26 mouse cellular contexts compared by ENCODE assay signal in the genomic region with DNA sequence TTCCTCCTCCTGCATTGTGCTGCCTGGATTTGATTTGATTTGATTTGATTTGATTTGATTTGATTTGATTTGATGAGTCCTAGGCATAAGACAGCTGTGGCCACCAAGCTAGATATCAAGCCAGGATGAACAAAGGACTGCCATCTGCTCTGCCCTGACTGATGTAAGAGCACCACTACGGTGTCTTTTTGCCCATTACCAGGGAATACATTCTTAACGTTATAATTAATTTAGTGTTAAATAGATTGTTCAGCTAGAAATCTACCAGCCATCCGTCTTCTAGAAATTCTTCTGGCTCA. TPM values are rescaled to one million over a fixed set of nuclear protein-coding genes. Genes with fewer than 3 reads are reported as not detected.
DNase-seq lines count a peak whose midpoint lies in the region; ATAC-seq and TF ChIP-seq lines count a peak whose summit lies in the region.
"Had no signal": no experiment of that assay in that cellular context is flagged by ENCODE, and none has a peak within 500 bp of the region (broad histone marks: within the 10 kb centered on the region; RNA-seq: fewer than 3 reads in every experiment).

No protein-coding gene starts in this region.

- H3K9ac ChIP-seq in hindbrain, embryonic 15.5 days = no peak overlapping the region
- no peak overlapping the region for H3K9ac ChIP-seq in hindbrain, embryonic 14.5 days
- H3K9ac ChIP-seq in midbrain, postnatal 0 days (replicated peaks; ENCODE audit: low read length, poor library complexity, severe bottlenecking) = no peak overlapping the region
- H3K9ac ChIP-seq in midbrain, embryonic 15.5 days = no peak overlapping the region
- H3K9ac ChIP-seq: forebrain, embryonic 13.5 days; heart, embryonic 13.5 days; intestine, embryonic 15.5 days had no signal

- H3K4me1 ChIP-seq in hindbrain, embryonic 15.5 days (replicated peaks) = no peaks in the 10 kb centered on the region
- H3K4me1 ChIP-seq in hindbrain, embryonic 14.5 days (replicated peaks; ENCODE audit: control insufficient read depth, insufficient read depth, low read length) = no peaks in the 10 kb centered on the region
- no peaks in the 10 kb centered on the region for H3K4me1 ChIP-seq in midbrain, postnatal 0 days (ENCODE audit: insufficient read depth, low read length)
- no peaks in the 10 kb centered on the region for H3K4me1 ChIP-seq in midbrain, embryonic 15.5 days
- H3K4me1 ChIP-seq: forebrain, embryonic 13.5 days; intestine, embryonic 15.5 days had no signal

- H3K9me3 ChIP-seq in hindbrain, embryonic 15.5 days = no peaks in the 10 kb centered on the region
- no peaks in the 10 kb centered on the region for H3K9me3 ChIP-seq in hindbrain, embryonic 14.5 days (ENCODE audit: control insufficient read depth, low read length)
- no peaks in the 10 kb centered on the region for H3K9me3 ChIP-seq in midbrain, postnatal 0 days (ENCODE audit: low read length)
- H3K9me3 ChIP-seq in midbrain, embryonic 15.5 days = no peaks in the 10 kb centered on the region
- H3K9me3 ChIP-seq: forebrain, embryonic 10.5 days; forebrain, embryonic 13.5 days; heart, embryonic 10.5 days; heart, embryonic 13.5 days; intestine, embryonic 15.5 days had no signal

- no peak overlapping the region for H3K27ac ChIP-seq in hindbrain, embryonic 15.5 days (replicated peaks)
- H3K27ac ChIP-seq in hindbrain, embryonic 14.5 days = no peak overlapping the region
- H3K27ac ChIP-seq in midbrain, postnatal 0 days (ENCODE audit: low read depth, low read length) = no peak overlapping the region
- H3K27ac ChIP-seq in midbrain, embryonic 15.5 days = no peak overlapping the region
- H3K27ac ChIP-seq: forebrain, embryonic 10.5 days; forebrain, embryonic 13.5 days; heart, adult 2 months; heart, embryonic 10.5 days; heart, embryonic 13.5 days; intestine, embryonic 15.5 days had no signal

- ATAC-seq in hindbrain, embryonic 15.5 days (ENCODE audit: low FRiP score, low read depth) = peak; percentile 67; the same call in 1 of the 2 replicates
- no peak for ATAC-seq in hindbrain, embryonic 14.5 days (ENCODE audit: low FRiP score)
- ATAC-seq in midbrain, postnatal 0 days (ENCODE audit: low FRiP score) = no peak
- ATAC-seq in midbrain, embryonic 15.5 days (replicated peaks) = no peak
- ATAC-seq: CD4-positive, CD25-positive, alpha-beta regulatory T cell, adult 4 months; forebrain, embryonic 13.5 days; forebrain, embryonic 16.5 days; Patski had no signal

- no peak overlapping the region for H3K4me3 ChIP-seq in hindbrain, embryonic 15.5 days
- H3K4me3 ChIP-seq in hindbrain, embryonic 14.5 days (replicated peaks; ENCODE audit: low read length) = no peak overlapping the region
- no peak overlapping the region for H3K4me3 ChIP-seq in midbrain, postnatal 0 days (ENCODE audit: low read depth, low read length)
- H3K4me3 ChIP-seq in midbrain, embryonic 15.5 days = no peak overlapping the region
- H3K4me3 ChIP-seq: forebrain, embryonic 10.5 days; forebrain, embryonic 13.5 days; heart, adult 2 months; heart, embryonic 10.5 days; heart, embryonic 13.5 days; intestine, embryonic 15.5 days had no signal

- TF ChIP-seq CTCF in midbrain, postnatal 0 days (IDR thresholded peaks at IDR 0.05) = no peak

- no peak overlapping the region for H3K4me2 ChIP-seq in hindbrain, embryonic 15.5 days
- H3K4me2 ChIP-seq in hindbrain, embryonic 14.5 days (replicated peaks) = no peak overlapping the region
- no peak overlapping the region for H3K4me2 ChIP-seq in midbrain, postnatal 0 days (ENCODE audit: low read depth, low read length, poor library complexity, severe bottlenecking)
- H3K4me2 ChIP-seq in midbrain, embryonic 15.5 days = no peak overlapping the region
- H3K4me2 ChIP-seq: forebrain, embryonic 13.5 days; heart, embryonic 13.5 days; intestine, embryonic 15.5 days had no signal

- H3K36me3 ChIP-seq in hindbrain, embryonic 15.5 days = no peaks in the 10 kb centered on the region
- H3K36me3 ChIP-seq in hindbrain, embryonic 14.5 days (replicated peaks; ENCODE audit: control insufficient read depth, insufficient read depth) = no peaks in the 10 kb centered on the region
- H3K36me3 ChIP-seq in midbrain, postnatal 0 days (ENCODE audit: insufficient read depth, low read length) = no peaks in the 10 kb centered on the region
- no peaks in the 10 kb centered on the region for H3K36me3 ChIP-seq in midbrain, embryonic 15.5 days (replicated peaks)
- H3K36me3 ChIP-seq: forebrain, embryonic 10.5 days; heart, embryonic 10.5 days; heart, embryonic 13.5 days; intestine, embryonic 15.5 days had no signal

- 49% methylated on average over 3 of the region's 3 CpGs for WGBS in hindbrain, embryonic 15.5 days
- WGBS in hindbrain, embryonic 14.5 days = 49% methylated on average over 3 of the region's 3 CpGs
- WGBS in midbrain, postnatal 0 days = 66% methylated on average over 3 of the region's 3 CpGs
- WGBS in midbrain, embryonic 15.5 days = 64% methylated on average over 3 of the region's 3 CpGs

- H3K27me3 ChIP-seq in hindbrain, embryonic 15.5 days = no peaks in the 10 kb centered on the region
- no peaks in the 10 kb centered on the region for H3K27me3 ChIP-seq in hindbrain, embryonic 14.5 days (ENCODE audit: control insufficient read depth, insufficient read depth, low read length)
- H3K27me3 ChIP-seq in midbrain, postnatal 0 days (ENCODE audit: insufficient read depth, low read length) = no peaks in the 10 kb centered on the region
- H3K27me3 ChIP-seq in midbrain, embryonic 15.5 days (replicated peaks) = no peaks in the 10 kb centered on the region
- H3K27me3 ChIP-seq: forebrain, embryonic 13.5 days; heart, embryonic 13.5 days; intestine, embryonic 15.5 days; Patski had no signal

- no peak for DNase-seq in hindbrain, embryonic 14.5 days (ENCODE audit: low spot score)
- DNase-seq in midbrain, postnatal 0 days (ENCODE audit: low spot score) = peak; percentile 38
- peak; percentile 20 for DNase-seq in MN1 (ENCODE audit: low spot score)
- DNase-seq in retina, embryonic 14.5 days (ENCODE audit: low spot score) = peak; percentile 37
- DNase-seq in adrenal gland, adult 18-20 months (ENCODE audit: low spot score in 2 of 2) = no peak
- DNase-seq in layer of hippocampus, postnatal 14 days (ENCODE audit: low spot score in 2 of 2) = no peak
- DNase-seq: adrenal gland, adult 8-10 months; adrenal gland, postnatal 25 days; cerebellum, adult 18-20 months; cerebellum, adult 9-10 months; cerebellum, postnatal 14 days; gastrocnemius, postnatal 36 days; heart, adult 2 months; heart, postnatal 14 days; heart, postnatal 4 days; kidney, adult 11 months had no signal

RNA-seq across cellular contexts. Expression of gene Jak1, which starts 24.3 kb away (rescaled TPM):
- polyA plus RNA-seq in hindbrain, embryonic 15.5 days (2015; fragmentation: Nextera tagmentation; extraction: Ambion mirVana) = 81.0 and 84.0 TPM in 2 replicates
- 100 and 112 TPM in 2 replicates for polyA plus RNA-seq in hindbrain, embryonic 14.5 days (2014; fragmentation: Nextera tagmentation; extraction: Ambion mirVana)
- total RNA-seq in midbrain, postnatal 0 days (2014; rRNA removed) = 76.1 and 87.5 TPM in 2 replicates
- 82.7 and 91.9 TPM in 2 replicates for polyA plus RNA-seq in midbrain, postnatal 0 days (2015; fragmentation: Nextera tagmentation; extraction: Ambion mirVana)
- polyA plus RNA-seq in midbrain, embryonic 15.5 days (2015; fragmentation: Nextera tagmentation; extraction: Ambion mirVana) = 71.5 and 73.0 TPM in 2 replicates
- total RNA-seq in adrenal gland, adult 18-20 months (2021) = 100 to 1,000 TPM; 111 to 141 TPM
- total RNA-seq in layer of hippocampus, postnatal 14 days (2021) = 100 to 1,000 TPM; 105 to 108 TPM

Comparison
In these comparisons a context has a peak if more than half of its experiments do, and no peak if none do; other contexts are left out.
1. DNase-seq: peak in midbrain, postnatal 0 days (single experiment), MN1 (single experiment) and retina, embryonic 14.5 days (single experiment); none in hindbrain, embryonic 14.5 days (single experiment), adrenal gland, adult 18-20 months (0 of 2) and layer of hippocampus, postnatal 14 days (0 of 2).